Mouse (Mus musculus) hindlimb bud, embryonic 11.5 days (tissue): Measurements from ENCODE around the gene H2al1k.
"Not testable (repeated sequence)": the region's sequence is repeated elsewhere in the genome, so short reads cannot be mapped to it uniquely, and the experiment has no call there.

ENCODE experiments used
- DNase-seq: peaks from one replicate; pipeline ENCODE4 v3.0.0-alpha.2; 2012; ENCODE audit warnings: low read depth, low spot score; ENCODE audit errors: extremely low spot score

The H2al1k gene

DNA sequence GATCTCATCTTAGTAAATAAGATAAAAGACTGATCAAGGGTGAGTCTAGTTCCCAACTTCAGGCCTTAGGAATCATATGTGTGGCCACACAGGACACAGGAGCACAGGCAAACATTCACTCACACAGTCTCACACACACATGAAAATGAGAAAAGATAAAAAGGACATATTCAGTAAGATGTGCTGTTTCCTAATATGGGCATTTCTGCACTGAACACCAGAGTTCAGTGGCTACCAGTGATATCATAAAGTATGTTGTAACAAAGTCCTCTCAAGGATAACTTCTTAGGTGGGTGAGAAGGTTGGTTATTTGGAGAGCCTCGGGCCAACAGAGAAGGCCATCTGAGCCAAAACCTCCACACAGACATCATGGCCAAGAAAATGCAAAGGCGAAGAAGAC, at the start of gene H2al1k:
TSS of gene H2al1k (plus strand) at position 301 of the 400 bp plus-strand sequence.
- not testable (repeated sequence) for DNase-seq

DNA sequence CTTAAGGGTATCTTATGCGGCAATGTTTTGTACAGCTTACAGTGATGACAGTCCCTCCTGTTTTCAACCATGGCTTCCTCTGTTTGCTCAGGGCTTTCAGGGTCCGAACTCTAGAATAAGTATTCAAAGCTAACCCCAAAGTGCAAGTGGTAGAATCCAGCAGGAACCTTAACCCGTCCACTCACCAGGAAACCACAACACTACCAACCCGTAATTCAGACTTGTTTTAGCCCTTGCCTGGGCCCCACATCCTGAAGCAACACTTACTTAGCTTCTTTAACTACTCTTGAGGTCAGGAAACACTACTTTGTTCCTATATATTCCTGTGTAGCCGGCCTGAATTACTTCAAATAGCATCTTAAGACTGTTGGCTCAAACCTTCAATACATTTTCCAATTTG, 47.6 kb upstream of the H2al1k start:
- DNase-seq, result no peak

DNA sequence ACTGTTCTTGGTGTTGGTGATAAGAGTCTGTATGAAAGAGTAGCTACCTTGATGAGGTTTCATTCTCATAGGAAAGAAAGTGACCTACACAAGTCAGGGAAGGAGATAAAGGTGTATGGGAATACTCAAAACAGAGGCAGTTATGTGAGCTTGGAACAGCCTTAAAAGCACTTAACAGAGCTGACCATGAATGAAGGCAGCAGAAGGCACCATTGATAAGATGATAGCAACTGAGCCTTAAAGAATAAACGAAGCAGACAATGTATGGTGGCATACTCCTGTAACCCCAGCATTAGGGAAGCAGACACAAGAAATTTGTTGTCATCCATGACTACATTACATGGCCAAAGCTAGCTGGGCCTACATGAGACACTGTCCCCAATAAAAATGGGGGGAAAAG, 47.0 kb upstream of the H2al1k start:
- no peak for DNase-seq

DNA sequence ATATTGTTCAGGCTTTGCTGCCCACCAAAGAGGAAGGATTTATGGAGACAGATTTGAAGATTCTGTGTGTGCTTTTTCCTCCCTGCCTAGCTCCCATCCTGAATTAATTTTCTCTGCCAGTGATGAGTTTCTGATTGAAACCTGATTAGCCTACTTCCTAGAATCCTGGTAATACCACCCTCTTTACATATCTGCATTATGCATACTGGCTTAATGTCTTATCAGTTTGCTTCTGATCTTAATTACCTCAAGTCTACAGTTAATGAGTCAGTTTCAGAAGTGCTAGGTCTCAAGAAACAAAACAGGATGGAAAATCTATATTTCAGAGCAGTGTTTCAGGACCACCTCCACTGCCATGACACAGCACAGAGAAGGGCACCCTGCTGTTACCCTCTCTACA, 34.0 kb upstream of the H2al1k start:
- not testable (repeated sequence) for DNase-seq

DNA sequence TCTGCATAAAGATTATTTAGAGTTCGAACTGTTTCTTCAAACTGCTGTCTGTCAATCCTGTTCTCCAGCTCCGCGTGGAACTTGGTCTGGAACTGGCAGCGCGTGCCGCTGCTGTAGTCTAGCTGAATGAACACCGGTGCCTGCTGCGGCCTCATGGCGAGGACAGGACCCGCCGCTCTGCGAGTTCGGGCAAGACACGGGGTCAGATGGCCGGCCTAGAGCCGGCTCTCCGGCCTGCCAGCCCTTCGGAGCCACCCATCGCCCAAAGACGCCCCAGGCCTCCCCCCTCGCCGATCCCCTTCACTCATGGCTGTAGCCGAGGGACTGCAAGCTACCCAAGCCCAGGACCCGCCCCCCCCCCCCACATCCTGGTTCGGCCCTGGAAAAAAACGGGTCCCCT, 22.5 kb upstream of the H2al1k start:
- DNase-seq, result not testable (repeated sequence)

DNA sequence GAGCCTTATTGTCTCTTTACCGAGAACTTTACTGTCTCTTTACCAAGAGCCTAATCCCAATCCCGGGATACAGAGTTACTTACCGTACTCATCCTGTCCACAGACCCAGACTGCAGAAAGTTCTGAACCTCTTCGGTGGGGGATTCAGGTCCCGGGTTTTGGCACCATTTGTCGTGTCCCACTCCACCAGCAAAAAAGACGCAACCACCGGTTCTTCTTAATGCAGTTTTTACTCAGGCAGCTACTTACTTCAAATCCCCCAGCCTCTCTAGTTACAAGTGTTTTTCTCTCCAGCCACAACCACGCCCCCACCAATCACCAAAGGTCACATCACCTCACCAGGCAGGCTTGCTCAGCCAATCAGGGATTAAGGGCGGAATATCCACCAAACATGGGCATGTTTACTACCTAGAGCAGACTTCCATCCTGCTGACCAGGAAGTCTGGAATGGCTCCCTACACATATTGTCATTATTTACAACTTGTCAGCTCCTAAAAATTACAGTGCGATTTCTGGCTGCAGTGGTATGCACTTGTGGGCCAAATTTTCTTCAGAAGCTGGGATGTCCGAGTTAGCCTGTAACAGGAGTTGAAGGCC, 18.0 kb upstream of the H2al1k start:
- not testable (repeated sequence) for DNase-seq

DNA sequence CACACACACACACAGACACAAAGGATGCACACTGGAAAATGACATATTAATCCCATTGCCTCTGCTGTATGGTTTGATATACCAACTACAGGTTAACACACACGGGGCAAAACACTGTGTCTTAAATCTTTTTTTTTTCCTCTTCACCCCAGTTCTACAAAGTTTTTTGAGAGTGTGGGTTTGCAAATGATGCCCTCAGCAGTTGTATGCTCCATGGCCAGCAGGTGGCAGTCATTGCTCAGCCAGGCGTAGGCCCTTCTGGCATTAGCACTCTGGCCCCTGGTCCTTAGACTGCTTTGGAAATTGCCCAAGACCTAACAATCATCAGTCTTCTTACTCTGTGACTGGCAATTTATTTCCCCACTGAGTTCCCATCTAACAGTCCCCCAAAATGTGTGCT, 17.4 kb upstream of the H2al1k start:
- not testable (repeated sequence) for DNase-seq

DNA sequence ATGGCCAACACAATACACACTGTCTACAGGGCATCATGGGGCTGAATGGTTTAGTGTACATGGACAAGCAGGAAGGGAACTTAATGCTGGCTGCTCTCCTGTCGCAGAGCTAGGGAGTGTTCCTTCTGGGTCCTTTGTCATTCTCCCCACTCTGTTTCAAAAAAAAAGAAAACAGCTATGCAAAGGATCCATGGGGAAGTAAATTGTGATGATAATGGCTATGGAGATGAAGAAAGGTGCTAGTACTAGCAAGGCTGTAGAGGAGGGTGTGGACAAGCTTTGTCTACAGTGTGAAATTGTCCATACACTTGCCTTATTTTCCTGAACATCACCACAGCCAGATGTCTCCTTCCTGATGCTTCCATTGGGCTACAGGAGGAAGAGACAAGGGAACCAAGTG, 15.4 kb upstream of the H2al1k start:
- DNase-seq, result not testable (repeated sequence)

DNA sequence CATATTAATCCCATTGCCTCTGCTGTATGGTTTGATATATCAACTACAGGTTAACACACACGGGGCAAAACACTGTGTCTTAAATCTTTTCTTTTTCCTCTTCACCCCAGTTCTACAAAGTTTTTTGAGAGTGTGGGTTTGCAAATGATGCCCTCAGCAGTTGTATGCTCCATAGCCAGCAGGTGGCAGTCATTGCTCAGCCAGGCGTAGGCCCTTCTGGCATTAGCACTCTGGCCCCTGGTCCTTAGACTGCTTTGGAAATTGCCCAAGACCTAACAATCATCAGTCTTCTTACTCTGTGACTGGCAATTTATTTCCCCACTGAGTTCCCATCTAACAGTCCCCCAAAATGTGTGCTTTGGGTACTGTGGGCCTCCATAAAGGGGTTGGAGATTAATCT, 23.6 kb downstream of the H2al1k start:
- not testable (repeated sequence) for DNase-seq

DNA sequence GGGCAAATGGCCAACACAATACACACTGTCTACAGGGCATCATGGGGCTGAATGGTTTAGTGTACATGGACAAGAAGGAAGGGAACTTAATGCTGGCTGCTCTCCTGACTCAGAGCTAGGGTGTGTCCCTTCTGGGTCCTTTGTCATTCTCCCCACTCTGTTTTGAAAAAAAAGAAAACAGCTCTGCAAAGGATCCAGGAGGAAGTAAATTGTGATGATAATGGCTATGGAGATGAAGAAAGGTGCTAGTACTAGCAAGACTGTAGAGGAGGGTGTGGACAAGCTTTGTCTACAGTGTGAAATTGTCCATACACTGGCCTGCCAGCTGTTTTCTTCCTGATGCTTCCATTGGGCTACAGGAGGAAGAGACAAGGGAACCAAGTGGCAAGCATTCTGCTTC, 25.5 kb downstream of the H2al1k start:
- DNase-seq, result not testable (repeated sequence)
